Mouse (Mus musculus): ENCODE results near the gene Ppm1a. TPM values are rescaled to one million over a fixed set of nuclear protein-coding genes. Genes with fewer than 3 reads are reported as not detected.
A peak's percentile ranks its signal among the peaks of the same experiment; 100 is the strongest.

The Ppm1a gene
- total and polyA plus RNA-seq, 3 experiments = 15.7 to 154 (median 75.8) TPM

GRCm38 (mm10) chr12:72750606-72751005, 6.6 kb upstream of the Ppm1a start:
- Histone ChIP-seq H3K4me1 (ENCODE audit: insufficient read depth, low read depth, low read length) (peaks cover 5% of the 10 kb centered on the region), H3K4me3 (ENCODE audit: low read depth, low read length) (no peak overlapping the region), H3K36me3 (replicated peaks) (no peaks in the 10 kb centered on the region), H3K27me3 (ENCODE audit: insufficient read depth, low read length) (peaks cover 8% of the 10 kb centered on the region; the same call in 1 of the 2 replicates), H3K9me3 (replicated peaks) (no peaks in the 10 kb centered on the region)
- TF ChIP-seq CTCF (IDR thresholded peaks at IDR 0.05; ENCODE audit: low read depth, low read length) (no peak), TAL1 (conservative IDR thresholded peaks at IDR 0.05; ENCODE audit: low read depth, low read length) (no peak), GATA2 (IDR thresholded peaks at IDR 0.05; ENCODE audit: borderline replicate concordance, low read depth, low read length) (no peak), GATA1 (IDR thresholded peaks at IDR 0.05; ENCODE audit: borderline replicate concordance, low read length) (no peak), POLR2AphosphoS5 (IDR thresholded peaks at IDR 0.05; ENCODE audit: insufficient replicate concordance, low read depth, low read length) (no peak)
- DNase-seq (ENCODE audit: low spot score) = no peak
- no peak for ATAC-seq (ENCODE audit: extremely low read depth, insufficient number of reproducible peaks, low FRiP score, poor library complexity, severe bottlenecking)

GRCm38 (mm10) chr12:72757596-72757995, 341 bp downstream of the Ppm1a start:
- TF ChIP-seq POLR2AphosphoS5 (IDR thresholded peaks at IDR 0.05; ENCODE audit: insufficient replicate concordance, low read depth, low read length) (no peak), CTCF (IDR thresholded peaks at IDR 0.05; ENCODE audit: low read depth, low read length) (no peak), GATA1 (IDR thresholded peaks at IDR 0.05; ENCODE audit: borderline replicate concordance, low read length) (no peak), TAL1 (conservative IDR thresholded peaks at IDR 0.05; ENCODE audit: low read depth, low read length) (no peak), GATA2 (IDR thresholded peaks at IDR 0.05; ENCODE audit: borderline replicate concordance, low read depth, low read length) (no peak)
- ATAC-seq (ENCODE audit: extremely low read depth, insufficient number of reproducible peaks, low FRiP score, poor library complexity, severe bottlenecking) (no peak), DNase-seq (ENCODE audit: low spot score) (no peak)
- peaks cover 32% of the 10 kb centered on the region for H3K4me1 ChIP-seq (ENCODE audit: insufficient read depth, low read depth, low read length)
- no peak overlapping the region for H3K4me3 ChIP-seq (ENCODE audit: low read depth, low read length)
- no peaks in the 10 kb centered on the region for H3K9me3 ChIP-seq (replicated peaks)
- H3K36me3 ChIP-seq (replicated peaks) = peaks cover 2% of the 10 kb centered on the region
- H3K27me3 ChIP-seq (ENCODE audit: insufficient read depth, low read length) = no peaks in the 10 kb centered on the region

- peaks cover 46% of the 10 kb centered on the region for H3K4me1 ChIP-seq (ENCODE audit: insufficient read depth, low read depth, low read length)
- peak overlapping the region; percentile 75 for H3K4me3 ChIP-seq (ENCODE audit: low read depth, low read length)
- peaks cover 7% of the 10 kb centered on the region for H3K36me3 ChIP-seq (replicated peaks)
- TF ChIP-seq GATA1 (IDR thresholded peaks at IDR 0.05; ENCODE audit: borderline replicate concordance, low read length) (no peak), GATA2 (IDR thresholded peaks at IDR 0.05; ENCODE audit: borderline replicate concordance, low read depth, low read length) (no peak), POLR2AphosphoS5 (IDR thresholded peaks at IDR 0.05; ENCODE audit: insufficient replicate concordance, low read depth, low read length) (no peak), TAL1 (conservative IDR thresholded peaks at IDR 0.05; ENCODE audit: low read depth, low read length) (no peak), CTCF (IDR thresholded peaks at IDR 0.05; ENCODE audit: low read depth, low read length) (no peak)
- DNase-seq (ENCODE audit: low spot score) = peak; percentile 8
- H3K9me3 ChIP-seq (replicated peaks) = no peaks in the 10 kb centered on the region
- no peaks in the 10 kb centered on the region for H3K27me3 ChIP-seq (ENCODE audit: insufficient read depth, low read length)
- ATAC-seq (ENCODE audit: extremely low read depth, insufficient number of reproducible peaks, low FRiP score, poor library complexity, severe bottlenecking) = no peak
Observed at GRCm38 (mm10) chr12:72759956-72760355, 2.7 kb downstream of the Ppm1a start.

GRCm38 (mm10) chr12:72760376-72761229, 3.3 kb downstream of the Ppm1a start:
- no peaks in the 10 kb centered on the region for H3K9me3 ChIP-seq (replicated peaks)
- H3K36me3 ChIP-seq (replicated peaks) = peaks cover 10% of the 10 kb centered on the region
- ATAC-seq (ENCODE audit: extremely low read depth, insufficient number of reproducible peaks, low FRiP score, poor library complexity, severe bottlenecking) = peak; percentile 78
- H3K4me3 ChIP-seq (ENCODE audit: low read depth, low read length) = peak overlapping the region; percentile 75
- TF ChIP-seq GATA1 (IDR thresholded peaks at IDR 0.05; ENCODE audit: borderline replicate concordance, low read length) (no peak), TAL1 (conservative IDR thresholded peaks at IDR 0.05; ENCODE audit: low read depth, low read length) (no peak), CTCF (IDR thresholded peaks at IDR 0.05; ENCODE audit: low read depth, low read length) (no peak), GATA2 (IDR thresholded peaks at IDR 0.05; ENCODE audit: borderline replicate concordance, low read depth, low read length) (no peak), POLR2AphosphoS5 (IDR thresholded peaks at IDR 0.05; ENCODE audit: insufficient replicate concordance, low read depth, low read length) (no peak; the same call in 1 of the 2 replicates)
- H3K27me3 ChIP-seq (ENCODE audit: insufficient read depth, low read length) = no peaks in the 10 kb centered on the region
- DNase-seq (ENCODE audit: low spot score) = peak; percentile 98
- peaks cover 46% of the 10 kb centered on the region for H3K4me1 ChIP-seq (ENCODE audit: insufficient read depth, low read depth, low read length)

- ATAC-seq (ENCODE audit: extremely low read depth, insufficient number of reproducible peaks, low FRiP score, poor library complexity, severe bottlenecking) = no peak
- no peaks in the 10 kb centered on the region for H3K9me3 ChIP-seq (replicated peaks)
Observed at GRCm38 (mm10) chr12:72761230-72761648, 4.0 kb downstream of the Ppm1a start.

GRCm38 (mm10) chr12:72761649-72762261, 4.5 kb downstream of the Ppm1a start:
- DNase-seq (ENCODE audit: low spot score) (peak; percentile 87), ATAC-seq (ENCODE audit: extremely low read depth, insufficient number of reproducible peaks, low FRiP score, poor library complexity, severe bottlenecking) (peak; percentile 10; the same call in 1 of the 2 replicates)
- peaks cover 45% of the 10 kb centered on the region for H3K4me1 ChIP-seq (ENCODE audit: insufficient read depth, low read depth, low read length)
- TF ChIP-seq GATA2 (IDR thresholded peaks at IDR 0.05; ENCODE audit: borderline replicate concordance, low read depth, low read length) (no peak), POLR2AphosphoS5 (IDR thresholded peaks at IDR 0.05; ENCODE audit: insufficient replicate concordance, low read depth, low read length) (no peak), CTCF (IDR thresholded peaks at IDR 0.05; ENCODE audit: low read depth, low read length) (no peak), GATA1 (IDR thresholded peaks at IDR 0.05; ENCODE audit: borderline replicate concordance, low read length) (no peak), TAL1 (conservative IDR thresholded peaks at IDR 0.05; ENCODE audit: low read depth, low read length) (no peak)
- peak overlapping the region; percentile 75 for H3K4me3 ChIP-seq (ENCODE audit: low read depth, low read length)
- H3K9me3 ChIP-seq (replicated peaks) = no peaks in the 10 kb centered on the region
- peaks cover 15% of the 10 kb centered on the region for H3K36me3 ChIP-seq (replicated peaks)
- H3K27me3 ChIP-seq (ENCODE audit: insufficient read depth, low read length) = no peaks in the 10 kb centered on the region

More at GRCm38 (mm10) chr12:72761230-72761648, 4.0 kb downstream of the Ppm1a start:
- no peak for TF ChIP-seq POLR2AphosphoS5 (IDR thresholded peaks at IDR 0.05; ENCODE audit: insufficient replicate concordance, low read depth, low read length)
- TF ChIP-seq GATA2 (IDR thresholded peaks at IDR 0.05; ENCODE audit: borderline replicate concordance, low read depth, low read length) = no peak
- TF ChIP-seq CTCF (IDR thresholded peaks at IDR 0.05; ENCODE audit: low read depth, low read length) = no peak
- TF ChIP-seq TAL1 (conservative IDR thresholded peaks at IDR 0.05; ENCODE audit: low read depth, low read length) = no peak
- TF ChIP-seq GATA1 (IDR thresholded peaks at IDR 0.05; ENCODE audit: borderline replicate concordance, low read length) = no peak
- Histone ChIP-seq H3K4me3 (ENCODE audit: low read depth, low read length) (peak overlapping the region; percentile 75), H3K4me1 (ENCODE audit: insufficient read depth, low read depth, low read length) (peaks cover 46% of the 10 kb centered on the region), H3K27me3 (ENCODE audit: insufficient read depth, low read length) (no peaks in the 10 kb centered on the region), H3K36me3 (replicated peaks) (peaks cover 11% of the 10 kb centered on the region)
- DNase-seq (ENCODE audit: low spot score) = no peak

Data from G1E (cell line).